Mouse (Mus musculus) hindbrain, embryonic 14.5 days (tissue): Measurements from ENCODE around the gene Pcna. TPM values are rescaled to one million over a fixed set of nuclear protein-coding genes. Genes with fewer than 3 reads are reported as not detected.
"Not testable (repeated sequence)": the region's sequence is repeated elsewhere in the genome, so short reads cannot be mapped to it uniquely, and the experiment has no call there.

Source experiments
- ATAC-seq: fragments of 200-750 bp; cut with Nextera tagmentation; 2 replicates; pipeline ENCODE4 v1.8.0; 2017; ENCODE audit warnings: moderate number of reproducible peaks, mild to moderate bottlenecking, moderate TSS enrichment, moderate library complexity; ENCODE audit not compliant: low FRiP score
- DNase-seq: peaks from one replicate; pipeline ENCODE4 v3.0.0-alpha.2; 2015; ENCODE audit warnings: low spot score
- H3K27ac ChIP-seq: fragments of 300-500 bp; sonication (generic); 2 replicates; pipeline ENCODE4 v1.5.1; 2014; ENCODE audit warnings: mild to moderate bottlenecking, moderate library complexity
- H3K27me3 ChIP-seq: fragments of 300-500 bp; sonication (generic); 2 replicates; pipeline ENCODE4 v1.6.1; 2014; ENCODE audit warnings: mild to moderate bottlenecking, low read length, mixed read lengths; ENCODE audit not compliant: control insufficient read depth, insufficient read depth
- H3K36me3 ChIP-seq: fragments of 300-500 bp; sonication (generic); replicated peaks from 2 replicates; pipeline ENCODE4 v1.6.1; 2014; ENCODE audit not compliant: control insufficient read depth, insufficient read depth
- H3K4me1 ChIP-seq: fragments of 300-500 bp; sonication (generic); replicated peaks from 2 replicates; pipeline ENCODE4 v1.6.1; 2014; ENCODE audit warnings: antibody characterized with exemption, low read length, mixed read lengths; ENCODE audit not compliant: control insufficient read depth, insufficient read depth
- H3K4me2 ChIP-seq: fragments of 300-500 bp; sonication (generic); replicated peaks from 2 replicates; pipeline ENCODE4 v1.6.1; 2014; ENCODE audit warnings: mild to moderate bottlenecking, moderate library complexity
- H3K4me3 ChIP-seq: fragments of 300-500 bp; sonication (generic); replicated peaks from 2 replicates; pipeline ENCODE4 v1.5.1; 2014; ENCODE audit warnings: mild to moderate bottlenecking, low read length
- H3K9ac ChIP-seq: fragments of 300-500 bp; sonication (generic); 2 replicates; pipeline ENCODE4 v1.6.1; 2014
- H3K9me3 ChIP-seq: fragments of 300-500 bp; sonication (generic); 2 replicates; pipeline ENCODE4 v1.6.1; 2016; ENCODE audit warnings: low read length; ENCODE audit not compliant: control insufficient read depth
- WGBS: fragments of 180-500 bp; shearing (Covaris S2); extraction: QIAGEN DNeasy Blood & Tissue Kit; methylation state at CpG from one replicate; pipeline ENCODE4 v1.1.7; 2014; 5-methylcytosine and 5-hydroxymethylcytosine counted together
- polyA plus RNA-seq: library from polyadenylated mRNA; unstranded; fragments of >200 nt; fragmentation: Nextera tagmentation; extraction: Ambion mirVana; gene quantifications from 2 replicates; pipeline ENCODE4 v1.2.1, GENCODE M21; 2014

The Pcna gene
- 111 and 120 TPM in 2 replicates for polyA plus RNA-seq

GRCm38 (mm10) chr2:132252542-132253528 is at the start of gene Pcna:
TSS of gene Pcna (minus strand) at chr2:132253314.
- Histone ChIP-seq H3K4me2 (peak within 1 kb of the TSS; percentile 94), H3K27ac (peak within 1 kb of the TSS; percentile 82), H3K27me3 (no peaks in the 10 kb centered on the region), H3K4me1 (peaks cover 14% of the 10 kb centered on the region), H3K9me3 (no peaks in the 10 kb centered on the region), H3K4me3 (peak within 1 kb of the TSS; percentile 54), H3K36me3 (peaks cover 18% of the 10 kb centered on the region), H3K9ac (peak within 1 kb of the TSS; percentile 55)
- DNase-seq = peak; percentile 95
- under 1% methylated on average over 75 of the region's 79 CpGs for WGBS
- peak; percentile 100 for ATAC-seq

GRCm38 (mm10) chr2:132301436-132301835 is 48.3 kb upstream of the Pcna start:
- H3K9ac ChIP-seq = no peak overlapping the region
- ATAC-seq = no peak
- no peak for DNase-seq
- H3K9me3 ChIP-seq = no peaks in the 10 kb centered on the region
- no peak overlapping the region for H3K27ac ChIP-seq
- no peak overlapping the region for H3K4me2 ChIP-seq
- WGBS = 94% methylated on average over 4 of the region's 4 CpGs
- H3K27me3 ChIP-seq = no peaks in the 10 kb centered on the region
- peaks cover 94% of the 10 kb centered on the region for H3K36me3 ChIP-seq
- no peaks in the 10 kb centered on the region for H3K4me1 ChIP-seq
- no peak overlapping the region for H3K4me3 ChIP-seq

DNA sequence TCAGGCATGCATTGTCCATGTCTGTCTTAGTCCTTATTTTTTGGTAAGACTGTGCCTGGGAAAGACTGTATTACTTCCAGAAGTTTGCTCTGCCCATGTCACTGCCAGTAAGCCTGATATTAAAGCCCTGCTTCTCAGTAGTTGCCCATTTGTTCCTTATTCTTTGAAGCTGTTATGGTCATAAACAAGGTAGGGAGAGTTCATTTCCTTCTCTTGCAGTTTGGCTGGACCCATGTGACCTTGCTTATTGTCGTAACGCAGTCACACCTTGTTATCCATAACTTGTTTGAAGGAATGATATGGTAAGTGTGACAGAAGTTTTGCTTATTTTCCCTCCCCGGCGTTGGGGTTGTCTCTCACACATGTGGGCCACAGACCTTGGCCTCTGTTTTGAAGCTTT is 45.1 kb upstream of the Pcna start:
- Histone ChIP-seq H3K4me3 (no peak overlapping the region), H3K9ac (no peak overlapping the region), H3K4me2 (no peak overlapping the region), H3K36me3 (peaks cover 93% of the 10 kb centered on the region), H3K9me3 (no peaks in the 10 kb centered on the region), H3K27me3 (no peaks in the 10 kb centered on the region), H3K4me1 (no peaks in the 10 kb centered on the region), H3K27ac (no peak overlapping the region)
- DNase-seq = no peak
- ATAC-seq = no peak
- WGBS = 98% methylated on average over 4 of the region's 4 CpGs

- 95% methylated on average over 10 of the region's 10 CpGs for WGBS
- H3K27me3 ChIP-seq = no peaks in the 10 kb centered on the region
- ATAC-seq = no peak
- H3K36me3 ChIP-seq = peaks cover 53% of the 10 kb centered on the region
- no peak overlapping the region for H3K9ac ChIP-seq
- 0 out of 2 replicates have a peak, but pooled peaks cover 8% of the 10 kb centered on the region for H3K4me1 ChIP-seq
- no peak overlapping the region for H3K27ac ChIP-seq
- H3K4me2 ChIP-seq = no peak overlapping the region
- no peak for DNase-seq
- H3K9me3 ChIP-seq = no peaks in the 10 kb centered on the region
- H3K4me3 ChIP-seq = no peak overlapping the region
Observed at GRCm38 (mm10) chr2:132293694-132294450, 40.8 kb upstream of the Pcna start.

DNA sequence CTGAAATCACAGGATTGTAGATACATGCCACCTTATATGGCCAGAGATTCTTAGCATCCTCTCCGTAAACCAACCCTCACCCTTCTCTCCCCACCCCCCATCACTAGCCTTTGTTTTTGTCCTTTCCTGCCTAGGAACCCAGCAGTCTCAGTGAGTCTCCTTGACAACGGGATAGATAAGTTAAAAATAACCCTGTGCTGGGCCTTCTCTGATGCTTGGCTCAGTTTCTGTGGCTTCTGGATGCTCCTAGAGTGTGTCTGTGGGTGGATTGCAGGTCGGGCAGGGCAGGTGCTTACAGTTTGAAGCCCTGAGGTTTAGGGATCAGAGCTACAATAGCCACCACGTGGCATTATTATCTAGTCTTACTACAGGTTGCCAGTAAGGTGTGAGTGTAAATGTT is 39.0 kb upstream of the Pcna start:
- H3K4me1 ChIP-seq = 0 out of 2 replicates have a peak, but pooled peaks cover 8% of the 10 kb centered on the region
- ATAC-seq = no peak
- no peaks in the 10 kb centered on the region for H3K27me3 ChIP-seq
- peaks cover 35% of the 10 kb centered on the region for H3K36me3 ChIP-seq
- peaks cover under 1% of the 10 kb centered on the region; the same call in 1 of the 2 replicates for H3K9me3 ChIP-seq
- H3K9ac ChIP-seq = no peak overlapping the region
- no peak for DNase-seq
- H3K27ac ChIP-seq = no peak overlapping the region
- WGBS = 25% methylated on average over 4 of the region's 4 CpGs
- H3K4me2 ChIP-seq = no peak overlapping the region
- no peak overlapping the region for H3K4me3 ChIP-seq

DNA sequence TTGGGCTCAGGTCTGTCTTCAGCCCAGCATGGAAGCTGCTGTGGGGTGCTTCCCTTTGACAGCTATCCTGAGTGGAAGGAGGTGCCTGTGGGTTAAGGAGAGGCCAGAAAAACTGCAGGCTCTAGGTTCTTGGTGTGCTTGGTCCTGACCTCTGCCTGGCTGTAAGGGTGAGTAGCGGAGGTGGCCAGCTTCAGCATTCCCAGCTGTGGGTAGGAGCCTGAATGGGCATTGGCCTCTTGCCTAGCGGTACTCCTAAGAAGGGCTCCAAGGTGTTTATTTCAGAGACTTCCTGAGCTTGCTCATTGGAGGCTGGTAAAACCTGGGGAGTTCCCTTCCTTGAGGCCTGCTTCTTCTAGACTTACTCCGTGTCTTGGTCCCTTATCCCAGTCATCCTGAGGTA is 38.2 kb upstream of the Pcna start:
- H3K36me3 ChIP-seq = peaks cover 29% of the 10 kb centered on the region
- no peak overlapping the region for H3K4me2 ChIP-seq
- DNase-seq = no peak
- no peaks in the 10 kb centered on the region for H3K27me3 ChIP-seq
- H3K9ac ChIP-seq = no peak overlapping the region
- H3K27ac ChIP-seq = no peak overlapping the region
- 69% methylated on average over 3 of the region's 3 CpGs for WGBS
- H3K4me1 ChIP-seq = 0 out of 2 replicates have a peak, but pooled peaks cover 8% of the 10 kb centered on the region
- peaks cover 9% of the 10 kb centered on the region; the same call in 1 of the 2 replicates for H3K9me3 ChIP-seq
- no peak for ATAC-seq
- H3K4me3 ChIP-seq = no peak overlapping the region

- Histone ChIP-seq H3K4me3 (no peak overlapping the region), H3K36me3 (peaks cover 24% of the 10 kb centered on the region), H3K9me3 (peaks cover 9% of the 10 kb centered on the region; the same call in 1 of the 2 replicates), H3K4me2 (no peak overlapping the region), H3K27ac (no peak overlapping the region), H3K27me3 (no peaks in the 10 kb centered on the region), H3K4me1 (0 out of 2 replicates have a peak, but pooled peaks cover 8% of the 10 kb centered on the region), H3K9ac (no peak overlapping the region)
- no peak for DNase-seq
- WGBS = 67% methylated on average over 6 of the region's 6 CpGs
- ATAC-seq = no peak
Observed at GRCm38 (mm10) chr2:132290808-132291207, 37.7 kb upstream of the Pcna start.

DNA sequence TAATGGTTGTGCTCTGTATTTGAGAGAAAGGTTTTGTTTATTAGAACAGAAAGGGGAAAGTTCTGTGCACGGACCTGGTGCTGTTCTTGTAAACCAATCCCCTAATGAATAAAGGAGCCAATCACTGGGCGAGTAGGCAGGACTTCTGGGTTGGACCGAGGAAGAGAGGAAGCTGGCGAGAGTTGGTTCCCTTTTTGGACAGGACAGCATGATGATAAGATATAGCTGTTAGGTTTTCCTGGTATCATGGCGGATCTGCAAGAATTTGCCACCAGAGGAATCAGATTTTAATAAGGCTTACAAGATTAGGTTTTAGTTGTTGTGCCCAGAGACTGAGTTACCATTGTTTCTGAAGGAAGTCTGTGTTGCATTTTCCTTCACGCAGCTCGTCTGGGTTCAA is 36.1 kb upstream of the Pcna start:
- WGBS = 87% methylated on average over 5 of the region's 7 CpGs
- not testable (repeated sequence) for H3K36me3 ChIP-seq, H3K27me3 ChIP-seq

More for the DNA sequence above, 36.1 kb upstream of the Pcna start:
- not testable (repeated sequence) for H3K4me2 ChIP-seq, H3K27ac ChIP-seq, H3K9me3 ChIP-seq, H3K9ac ChIP-seq, H3K4me1 ChIP-seq, DNase-seq, ATAC-seq, H3K4me3 ChIP-seq
